Mouse (Mus musculus): Measurements from ENCODE around the gene Gcgr. TPM values are rescaled to one million over a fixed set of nuclear protein-coding genes. Genes with fewer than 3 reads are reported as not detected.
A peak's percentile ranks its signal among the peaks of the same experiment; 100 is the strongest.
"Not testable (repeated sequence)": the region's sequence is repeated elsewhere in the genome, so short reads cannot be mapped to it uniquely, and the experiment has no call there.

Gcgr gene
- polyA plus RNA-seq, 1 experiment from 2014 or later: 1.0 TPM

DNA sequence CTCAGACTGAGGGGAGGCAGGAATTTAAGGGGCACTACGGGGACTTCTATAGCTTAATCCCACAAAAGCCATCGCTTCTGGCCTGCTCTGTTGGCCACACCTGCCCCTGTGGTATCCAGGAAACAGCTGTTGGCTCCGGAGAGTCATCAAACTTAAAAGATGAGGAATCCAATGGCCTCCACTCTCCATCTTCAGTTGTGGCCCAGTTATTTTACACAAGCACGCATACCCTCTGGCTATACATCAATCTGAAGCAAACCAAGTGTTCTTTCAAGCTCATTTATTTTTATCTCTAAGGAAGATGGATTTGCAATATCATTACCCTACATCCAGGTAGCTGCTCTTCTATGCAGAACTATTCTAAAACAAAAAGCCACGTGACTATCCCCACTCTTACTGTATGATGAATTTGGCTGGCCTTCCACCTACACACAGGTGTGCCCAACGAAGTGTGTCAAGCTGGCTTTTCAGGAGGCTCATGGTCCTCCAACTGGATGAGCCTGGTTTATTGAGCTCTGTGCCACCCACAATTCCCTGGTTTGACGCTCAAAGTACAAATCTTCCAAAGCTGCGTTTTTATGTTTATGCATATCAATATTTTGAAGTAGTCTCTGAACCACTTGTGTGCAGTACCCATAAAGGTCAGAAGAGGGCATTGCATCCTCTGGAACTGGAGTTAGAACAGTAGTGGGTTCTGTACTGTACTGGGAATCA lies 51.9 kb downstream of the Gcgr start:
- 72% methylated on average over 8 of the region's 8 CpGs for WGBS
- H3K9ac ChIP-seq (ENCODE audit: low read depth, low read length): peak overlapping the region; percentile 97
- H3K36me3 ChIP-seq (ENCODE audit: control insufficient read depth, insufficient read depth, low read length): peaks cover 44% of the 10 kb centered on the region
- 0 out of 2 replicates have a peak, but pooled peaks cover 3% of the 10 kb centered on the region for H3K9me3 ChIP-seq (ENCODE audit: control insufficient read depth, low read length)
- peak overlapping the region; percentile 89 for H3K4me3 ChIP-seq (ENCODE audit: low read length)
- peak overlapping the region; percentile 99 for H3K4me2 ChIP-seq (ENCODE audit: low read length)
- no peaks in the 10 kb centered on the region for H3K27me3 ChIP-seq (replicated peaks; ENCODE audit: control insufficient read depth, insufficient read depth, low read length)
- peak overlapping the region; percentile 97 for H3K27ac ChIP-seq (ENCODE audit: low read depth, low read length)
- H3K4me1 ChIP-seq (ENCODE audit: control insufficient read depth, insufficient read depth, low read depth, low read length): peaks cover 21% of the 10 kb centered on the region
- no peak; the same call in 1 of the 2 replicates for ATAC-seq

DNA sequence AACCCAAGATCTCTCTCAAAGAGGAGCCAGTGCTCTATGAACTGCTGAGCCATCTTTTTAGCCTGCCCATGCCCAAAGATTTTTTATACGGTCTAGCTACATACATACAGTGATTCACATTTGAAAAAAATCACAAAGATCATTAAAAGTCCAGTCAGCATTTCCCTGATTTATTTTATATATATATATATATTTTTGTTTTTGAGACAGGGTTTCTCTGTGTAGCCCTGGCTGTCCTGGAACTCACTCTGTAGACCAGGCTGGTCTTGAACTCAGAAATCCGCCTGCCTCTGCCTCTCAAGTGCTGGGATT lies 52.4 kb downstream of the Gcgr start:
- Histone ChIP-seq H3K36me3 (ENCODE audit: control insufficient read depth, insufficient read depth, low read length) (peaks cover 39% of the 10 kb centered on the region), H3K4me1 (ENCODE audit: control insufficient read depth, insufficient read depth, low read depth, low read length) (peaks cover 21% of the 10 kb centered on the region)
- not testable (repeated sequence) for H3K9me3 ChIP-seq (ENCODE audit: control insufficient read depth, low read length); H3K27ac ChIP-seq (ENCODE audit: low read depth, low read length); ATAC-seq; H3K9ac ChIP-seq (ENCODE audit: low read depth, low read length); H3K4me2 ChIP-seq (ENCODE audit: low read length); H3K4me3 ChIP-seq (ENCODE audit: low read length); H3K27me3 ChIP-seq (replicated peaks; ENCODE audit: control insufficient read depth, insufficient read depth, low read length)
- 90% methylated on average over 2 of the region's 2 CpGs for WGBS

DNA sequence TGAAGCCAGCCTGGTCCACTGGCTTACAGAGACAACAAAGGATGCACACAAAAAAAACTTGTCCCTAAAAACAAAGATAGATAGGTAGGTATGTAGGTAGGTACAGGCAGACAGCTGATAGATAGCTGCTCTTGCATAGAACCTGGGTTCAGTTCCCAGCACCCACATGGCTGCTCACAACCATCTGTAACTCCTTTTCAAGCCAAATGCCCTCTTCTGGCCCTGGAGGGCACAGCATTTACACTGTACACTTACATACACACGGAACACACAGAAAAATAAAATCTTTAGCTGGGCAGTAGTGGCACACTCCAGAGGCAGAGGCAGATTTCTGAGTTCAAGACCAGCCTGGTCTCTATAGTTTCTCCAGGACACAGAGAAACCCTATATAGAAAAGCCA lies 53.4 kb downstream of the Gcgr start:
- Histone ChIP-seq H3K36me3 (ENCODE audit: control insufficient read depth, insufficient read depth, low read length) (peaks cover 34% of the 10 kb centered on the region), H3K9ac (ENCODE audit: low read depth, low read length) (no peak overlapping the region), H3K27me3 (replicated peaks; ENCODE audit: control insufficient read depth, insufficient read depth, low read length) (no peaks in the 10 kb centered on the region), H3K4me3 (ENCODE audit: low read length) (no peak overlapping the region), H3K9me3 (ENCODE audit: control insufficient read depth, low read length) (0 out of 2 replicates have a peak, but pooled peaks cover 3% of the 10 kb centered on the region), H3K27ac (ENCODE audit: low read depth, low read length) (no peak overlapping the region), H3K4me1 (ENCODE audit: control insufficient read depth, insufficient read depth, low read depth, low read length) (peaks cover 18% of the 10 kb centered on the region), H3K4me2 (ENCODE audit: low read length) (no peak overlapping the region)
- ATAC-seq: no peak
- WGBS: 97% methylated on average over 1 of the region's 1 CpGs

DNA sequence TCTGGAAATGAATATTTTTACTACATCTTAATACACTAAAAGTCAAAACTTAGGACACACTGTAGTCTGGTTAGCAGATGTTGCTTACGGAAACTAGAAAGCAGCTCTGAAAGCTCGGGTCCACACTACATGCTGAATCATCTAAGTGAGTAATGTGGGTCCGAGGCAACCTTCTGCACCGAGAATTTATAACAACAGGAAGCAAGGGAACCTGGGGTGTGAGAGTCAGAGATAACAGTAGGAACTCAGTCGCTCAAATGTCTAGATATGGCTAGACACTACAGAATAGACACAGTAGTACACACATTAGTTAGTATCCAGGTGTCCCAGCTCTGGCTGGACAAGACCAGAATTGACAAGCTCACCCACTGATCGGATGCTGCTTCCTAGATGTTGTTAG lies 58.0 kb downstream of the Gcgr start:
- H3K4me2 ChIP-seq (ENCODE audit: low read length): no peak overlapping the region
- no peaks in the 10 kb centered on the region for H3K4me1 ChIP-seq (ENCODE audit: control insufficient read depth, insufficient read depth, low read depth, low read length)
- ATAC-seq: no peak
- no peak overlapping the region for H3K4me3 ChIP-seq (ENCODE audit: low read length)
- 95% methylated on average over 6 of the region's 6 CpGs for WGBS
- H3K36me3 ChIP-seq (ENCODE audit: control insufficient read depth, insufficient read depth, low read length): peaks cover 44% of the 10 kb centered on the region
- 0 out of 2 replicates have a peak, but pooled peaks cover 3% of the 10 kb centered on the region for H3K9me3 ChIP-seq (ENCODE audit: control insufficient read depth, low read length)
- H3K9ac ChIP-seq (ENCODE audit: low read depth, low read length): no peak overlapping the region
- no peaks in the 10 kb centered on the region for H3K27me3 ChIP-seq (replicated peaks; ENCODE audit: control insufficient read depth, insufficient read depth, low read length)
- no peak overlapping the region for H3K27ac ChIP-seq (ENCODE audit: low read depth, low read length)

Other genes with a start within 250 kb of the Gcgr start
- gene Actg1, start 182.2 kb upstream of the Gcgr start, polyA plus RNA-seq (2015; fragmentation: Nextera tagmentation; extraction: Ambion mirVana): 4,199 and 4,222 TPM in 2 replicates
- gene Fscn2, start 169.2 kb upstream of the Gcgr start, polyA plus RNA-seq (2015; fragmentation: Nextera tagmentation; extraction: Ambion mirVana): 0.66 and 1.6 TPM in 2 replicates
- gene Faap100, start 151.9 kb upstream of the Gcgr start, polyA plus RNA-seq (2015; fragmentation: Nextera tagmentation; extraction: Ambion mirVana): 103 and 109 TPM in 2 replicates
- gene Nploc4, start 93.0 kb upstream of the Gcgr start, polyA plus RNA-seq (2015; fragmentation: Nextera tagmentation; extraction: Ambion mirVana): 28.7 and 33.2 TPM in 2 replicates
- not detected in 2 replicates for gene Tspan10, start 88.1 kb upstream of the Gcgr start, polyA plus RNA-seq (2015; fragmentation: Nextera tagmentation; extraction: Ambion mirVana)
- gene Pde6g, start 77.2 kb upstream of the Gcgr start, polyA plus RNA-seq (2015; fragmentation: Nextera tagmentation; extraction: Ambion mirVana): 0.30 TPM in 1 of 2 replicates, not detected in the other
- 10.8 and 15.8 TPM in 2 replicates for gene Oxld1, start 72.6 kb upstream of the Gcgr start, polyA plus RNA-seq (2015; fragmentation: Nextera tagmentation; extraction: Ambion mirVana)
- 23.5 and 25.9 TPM in 2 replicates for gene Ccdc137, start 72.6 kb upstream of the Gcgr start, polyA plus RNA-seq (2015; fragmentation: Nextera tagmentation; extraction: Ambion mirVana)
- 60.5 and 68.1 TPM in 2 replicates for gene Arl16, start 63.1 kb upstream of the Gcgr start, polyA plus RNA-seq (2015; fragmentation: Nextera tagmentation; extraction: Ambion mirVana)
- 135 and 137 TPM in 2 replicates for gene Mrpl12, start 46.1 kb upstream of the Gcgr start, polyA plus RNA-seq (2015; fragmentation: Nextera tagmentation; extraction: Ambion mirVana)
- 31.2 and 31.5 TPM in 2 replicates for gene Slc25a10, start 38.9 kb upstream of the Gcgr start, polyA plus RNA-seq (2015; fragmentation: Nextera tagmentation; extraction: Ambion mirVana)
- gene Mcrip1, start 19.0 kb downstream of the Gcgr start, polyA plus RNA-seq (2015; fragmentation: Nextera tagmentation; extraction: Ambion mirVana): 243 and 245 TPM in 2 replicates
- 0.64 TPM in 1 of 2 replicates, not detected in the other for gene Ppp1r27, start 20.4 kb downstream of the Gcgr start, polyA plus RNA-seq (2015; fragmentation: Nextera tagmentation; extraction: Ambion mirVana)
- gene P4hb, start 42.6 kb downstream of the Gcgr start, polyA plus RNA-seq (2015; fragmentation: Nextera tagmentation; extraction: Ambion mirVana): 252 and 298 TPM in 2 replicates
- 501 and 544 TPM in 2 replicates for gene Arhgdia, start 50.9 kb downstream of the Gcgr start, polyA plus RNA-seq (2015; fragmentation: Nextera tagmentation; extraction: Ambion mirVana)
- gene Alyref, start 67.7 kb downstream of the Gcgr start, polyA plus RNA-seq (2015; fragmentation: Nextera tagmentation; extraction: Ambion mirVana): 55.8 and 202 TPM in 2 replicates
- gene Anapc11, start 67.7 kb downstream of the Gcgr start, polyA plus RNA-seq (2015; fragmentation: Nextera tagmentation; extraction: Ambion mirVana): 194 and 203 TPM in 2 replicates
- 0.99 and 1.00 TPM in 2 replicates for gene Npb, start 77.8 kb downstream of the Gcgr start, polyA plus RNA-seq (2015; fragmentation: Nextera tagmentation; extraction: Ambion mirVana)
- gene Pcyt2, start 87.2 kb downstream of the Gcgr start, polyA plus RNA-seq (2015; fragmentation: Nextera tagmentation; extraction: Ambion mirVana): 236 and 242 TPM in 2 replicates
- gene Sirt7, start 94.5 kb downstream of the Gcgr start, polyA plus RNA-seq (2015; fragmentation: Nextera tagmentation; extraction: Ambion mirVana): 39.4 and 41.3 TPM in 2 replicates
- 25.4 and 34.6 TPM in 2 replicates for gene Mafg, start 102.9 kb downstream of the Gcgr start, polyA plus RNA-seq (2015; fragmentation: Nextera tagmentation; extraction: Ambion mirVana)
- 18.0 and 20.0 TPM in 2 replicates for gene Pycr1, start 113.1 kb downstream of the Gcgr start, polyA plus RNA-seq (2015; fragmentation: Nextera tagmentation; extraction: Ambion mirVana)
- gene Myadml2, start 117.5 kb downstream of the Gcgr start, polyA plus RNA-seq (2015; fragmentation: Nextera tagmentation; extraction: Ambion mirVana): 1.1 and 2.4 TPM in 2 replicates
- 3.1 and 3.8 TPM in 2 replicates for gene Notum, start 130.5 kb downstream of the Gcgr start, polyA plus RNA-seq (2015; fragmentation: Nextera tagmentation; extraction: Ambion mirVana)
- 146 and 151 TPM in 2 replicates for gene Aspscr1, start 142.3 kb downstream of the Gcgr start, polyA plus RNA-seq (2015; fragmentation: Nextera tagmentation; extraction: Ambion mirVana)
- gene Cenpx, start 183.0 kb downstream of the Gcgr start, polyA plus RNA-seq (2015; fragmentation: Nextera tagmentation; extraction: Ambion mirVana): 106 and 107 TPM in 2 replicates
- gene Lrrc45, start 183.2 kb downstream of the Gcgr start, polyA plus RNA-seq (2015; fragmentation: Nextera tagmentation; extraction: Ambion mirVana): 73.4 and 77.8 TPM in 2 replicates
- 624 and 705 TPM in 2 replicates for gene Rac3, start 190.8 kb downstream of the Gcgr start, polyA plus RNA-seq (2015; fragmentation: Nextera tagmentation; extraction: Ambion mirVana)
- 11.1 and 12.7 TPM in 2 replicates for gene Dcxr, start 196.6 kb downstream of the Gcgr start, polyA plus RNA-seq (2015; fragmentation: Nextera tagmentation; extraction: Ambion mirVana)
- gene Cbr2, start 201.4 kb downstream of the Gcgr start, polyA plus RNA-seq (2015; fragmentation: Nextera tagmentation; extraction: Ambion mirVana): 1.3 and 2.0 TPM in 2 replicates
- gene Hmga1b, start 232.1 kb downstream of the Gcgr start, polyA plus RNA-seq (2015; fragmentation: Nextera tagmentation; extraction: Ambion mirVana): 2.0 and 2.9 TPM in 2 replicates

Data from hindbrain, embryonic 16.5 days (tissue).